Mouse (Mus musculus): Measurements from ENCODE around the gene Ldlrad1. TPM values are rescaled to one million over a fixed set of nuclear protein-coding genes. Genes with fewer than 3 reads are reported as not detected.

Ldlrad1 gene
- polyA plus RNA-seq, 1 experiment, result not detected

DNA sequence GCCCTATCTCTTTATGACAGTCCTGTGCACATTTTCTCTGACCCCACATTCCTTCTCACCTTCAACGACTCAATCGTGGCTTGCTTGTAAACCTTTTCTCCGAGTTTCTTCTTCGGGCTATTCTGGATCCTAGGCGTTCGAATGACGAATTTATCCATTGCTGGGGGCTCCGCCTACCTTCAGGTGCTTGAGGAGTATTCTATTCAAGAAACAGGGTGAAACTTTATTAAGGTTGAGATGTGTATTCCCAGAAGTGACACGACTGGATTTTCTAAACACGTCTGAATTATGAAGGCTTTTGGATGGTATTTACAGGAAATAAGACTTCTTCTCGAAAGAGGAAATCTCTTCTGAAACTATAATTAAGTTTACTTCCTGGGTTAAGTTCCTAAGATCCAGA lies 31.5 kb upstream of the Ldlrad1 start:
- peaks cover 40% of the 10 kb centered on the region for H3K79me2 ChIP-seq (ENCODE audit: control insufficient read depth, insufficient read depth)
- TF ChIP-seq POLR2AphosphoS2 (IDR thresholded peaks at IDR 0.05; ENCODE audit: insufficient read length, low read depth), result no peak
- no peak for TF ChIP-seq USF1 (IDR thresholded peaks at IDR 0.05; ENCODE audit: low read depth)
- no peak for TF ChIP-seq CEBPB (IDR thresholded peaks at IDR 0.05; ENCODE audit: insufficient read depth, poor library complexity, severe bottlenecking)
- TF ChIP-seq MYOG (IDR thresholded peaks at IDR 0.05; ENCODE audit: control insufficient read depth in 1 of 3, insufficient read depth in 1 of 3, insufficient read length in 2 of 3, low read depth in 2 of 3), result no peak
- TF ChIP-seq MAX (IDR thresholded peaks at IDR 0.05; ENCODE audit: low read depth), result no peak
- no peak for TF ChIP-seq TCF3 (IDR thresholded peaks at IDR 0.05; ENCODE audit: insufficient read length, low read depth)
- no peak for TF ChIP-seq E2F4 (IDR thresholded peaks at IDR 0.05; ENCODE audit: insufficient read depth)
- no peak for TF ChIP-seq REST (IDR thresholded peaks at IDR 0.05; ENCODE audit: insufficient read depth, insufficient read length)
- TF ChIP-seq MYOD1 (IDR thresholded peaks at IDR 0.05; ENCODE audit: control insufficient read depth in 1 of 3, insufficient read length in 2 of 3, low read depth in 2 of 3), result no peak
- no peak for TF ChIP-seq POLR2A (IDR thresholded peaks at IDR 0.05; ENCODE audit: insufficient read length, low read depth)
- TF ChIP-seq SRF (IDR thresholded peaks at IDR 0.05; ENCODE audit: control insufficient read depth, insufficient read length, low read depth), result no peak
- TF ChIP-seq TCF12 (IDR thresholded peaks at IDR 0.05; ENCODE audit: insufficient read depth, poor library complexity, severe bottlenecking), result no peak
- peak overlapping the region; percentile 75 for H3ac ChIP-seq (ENCODE audit: control insufficient read depth, insufficient read length)

DNA sequence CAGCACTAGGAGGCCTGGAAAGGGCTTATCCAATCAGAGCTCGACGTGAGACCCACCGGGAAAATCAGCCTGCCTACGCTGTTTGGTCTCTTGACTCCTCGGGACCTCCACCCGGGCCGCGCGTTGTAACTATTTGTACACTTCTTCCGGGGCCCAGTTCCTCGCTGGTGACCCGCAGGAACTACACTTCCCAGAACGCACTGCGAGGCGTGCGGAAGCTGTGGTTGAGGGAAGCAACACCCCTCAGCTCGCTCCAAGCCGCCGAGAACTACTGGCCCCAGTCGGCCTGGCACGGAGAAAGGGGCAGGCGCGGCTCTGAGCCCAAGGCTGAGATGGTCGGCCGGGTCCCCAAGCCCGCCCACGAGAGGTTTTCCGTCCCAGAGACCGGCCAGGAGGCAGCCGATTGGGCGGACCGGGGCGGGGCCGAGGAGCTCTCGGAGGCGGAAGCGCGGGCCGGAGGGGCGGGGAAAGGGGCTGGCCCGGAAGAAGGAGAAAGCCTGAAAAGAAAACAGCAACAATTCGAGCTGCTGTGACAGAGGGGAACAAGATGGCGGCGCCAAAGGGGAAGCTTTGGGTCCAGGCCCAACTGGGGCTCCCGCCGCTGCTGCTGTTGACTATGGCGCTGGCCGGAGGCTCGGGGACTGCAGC lies 30.7 kb upstream of the Ldlrad1 start, which contains the start of gene Tmem59:
Gene Tmem59 (plus strand): TSS at position 218 of the 648 bp plus-strand sequence.
- peak within 1 kb of the TSS; percentile 75 for H3ac ChIP-seq (ENCODE audit: control insufficient read depth, insufficient read length)
- H3K27me3 ChIP-seq (ENCODE audit: control insufficient read depth, insufficient read depth, insufficient read length), result no peaks in the 10 kb centered on the region
- peak within 1 kb of the TSS; percentile 91 for H3K4me2 ChIP-seq (ENCODE audit: low read depth)

More for the DNA sequence above, 31.5 kb upstream of the Ldlrad1 start:
- Histone ChIP-seq H3K4me3 (peak overlapping the region; percentile 94), H3K4me2 (ENCODE audit: low read depth) (peak overlapping the region; percentile 91), H3K27me3 (ENCODE audit: control insufficient read depth, insufficient read depth, insufficient read length) (no peaks in the 10 kb centered on the region), H3K36me3 (ENCODE audit: control insufficient read depth, insufficient read depth) (peaks cover 16% of the 10 kb centered on the region)

DNA sequence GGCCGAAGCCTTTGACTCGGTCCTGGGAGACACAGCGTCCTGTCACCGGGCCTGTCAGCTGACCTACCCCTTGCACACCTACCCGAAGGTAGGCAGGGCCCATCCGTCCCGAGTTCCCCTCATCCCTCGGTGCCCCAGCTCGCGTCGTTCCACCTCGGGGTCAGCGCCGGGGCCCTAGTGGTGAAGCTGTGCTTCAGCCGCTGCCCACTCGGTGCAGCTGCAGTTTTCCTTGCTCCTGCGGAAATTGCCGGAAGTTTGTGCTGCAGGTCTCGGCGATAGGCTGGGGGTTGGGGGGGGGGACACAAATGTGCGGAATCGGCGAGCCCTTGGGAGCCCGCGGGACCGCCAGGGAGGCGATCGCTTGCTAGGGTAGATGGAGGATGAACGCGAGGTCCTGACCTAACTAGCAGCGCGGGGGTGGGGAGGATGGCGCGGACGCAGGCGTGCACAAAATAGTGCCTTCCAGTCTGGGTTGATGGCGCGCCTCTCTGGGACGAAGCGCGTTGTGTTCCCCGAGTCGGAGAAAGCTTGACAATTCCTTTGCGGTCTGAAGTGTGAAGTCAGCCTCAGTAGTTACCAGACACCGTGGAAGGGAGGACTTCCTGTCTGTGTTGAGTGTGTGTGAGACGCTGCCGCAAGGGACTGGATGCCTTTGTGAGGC lies 30.0 kb upstream of the Ldlrad1 start, which contains the start of gene Tceanc2:
Gene Tceanc2 (minus strand): TSS at position 287 of the 661 bp plus-strand sequence.
- TF ChIP-seq USF1 (IDR thresholded peaks at IDR 0.05; ENCODE audit: low read depth) (no peak), POLR2A (IDR thresholded peaks at IDR 0.05; ENCODE audit: insufficient read length, low read depth) (peak; percentile 45), MYOG (IDR thresholded peaks at IDR 0.05; ENCODE audit: control insufficient read depth in 1 of 3, insufficient read depth in 1 of 3, insufficient read length in 2 of 3, low read depth in 2 of 3) (peak in 1 of 3 experiments; percentile 1)
- H3K36me3 ChIP-seq (ENCODE audit: control insufficient read depth, insufficient read depth), result peaks cover 14% of the 10 kb centered on the region
- H3K4me3 ChIP-seq, result peak within 1 kb of the TSS; percentile 94
- H3K27me3 ChIP-seq (ENCODE audit: control insufficient read depth, insufficient read depth, insufficient read length), result no peaks in the 10 kb centered on the region
- H3K4me2 ChIP-seq (ENCODE audit: low read depth), result peak within 1 kb of the TSS; percentile 91
- peaks cover 55% of the 10 kb centered on the region for H3K79me2 ChIP-seq (ENCODE audit: control insufficient read depth, insufficient read depth)
- H3ac ChIP-seq (ENCODE audit: control insufficient read depth, insufficient read length), result peak within 1 kb of the TSS; percentile 75

More for the DNA sequence above, 30.7 kb upstream of the Ldlrad1 start, which contains the start of gene Tmem59:
- Histone ChIP-seq H3K4me3 (peak within 1 kb of the TSS; percentile 94), H3K79me2 (ENCODE audit: control insufficient read depth, insufficient read depth) (peaks cover 48% of the 10 kb centered on the region), H3K36me3 (ENCODE audit: control insufficient read depth, insufficient read depth) (peaks cover 16% of the 10 kb centered on the region)
- peak; percentile 44 for TF ChIP-seq POLR2AphosphoS2 (IDR thresholded peaks at IDR 0.05; ENCODE audit: insufficient read length, low read depth)
- peak; percentile 26 for TF ChIP-seq SRF (IDR thresholded peaks at IDR 0.05; ENCODE audit: control insufficient read depth, insufficient read length, low read depth)
- peak; percentile 52 for TF ChIP-seq POLR2A (IDR thresholded peaks at IDR 0.05; ENCODE audit: insufficient read length, low read depth)
- no peak for TF ChIP-seq TCF3 (IDR thresholded peaks at IDR 0.05; ENCODE audit: insufficient read length, low read depth)
- TF ChIP-seq MYOG (IDR thresholded peaks at IDR 0.05; ENCODE audit: control insufficient read depth in 1 of 3, insufficient read depth in 1 of 3, insufficient read length in 2 of 3, low read depth in 2 of 3), result no peak
- TF ChIP-seq MAX (IDR thresholded peaks at IDR 0.05; ENCODE audit: low read depth), result no peak

DNA sequence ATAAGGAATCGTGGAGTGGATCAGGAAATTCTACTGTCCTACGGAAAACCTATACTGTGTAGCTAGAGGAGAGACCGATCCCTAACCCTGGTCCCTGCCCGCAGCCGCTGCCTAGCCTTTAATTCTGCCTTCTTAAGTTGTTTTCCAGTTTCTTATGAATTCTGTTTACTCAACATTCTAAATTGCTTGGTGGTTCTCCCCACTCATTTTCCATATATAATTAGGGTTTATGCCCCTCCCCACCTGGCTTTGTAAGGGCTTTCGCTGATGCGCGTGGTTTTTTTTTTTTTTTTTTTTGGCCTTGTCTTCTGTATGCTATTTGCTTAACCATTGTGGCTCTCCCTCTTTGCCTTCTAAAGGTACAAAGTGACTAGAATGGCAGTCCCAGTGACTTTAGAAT lies 29.4 kb upstream of the Ldlrad1 start:
- Histone ChIP-seq H3K4me3 (peak overlapping the region; percentile 94), H3K4me2 (ENCODE audit: low read depth) (peak overlapping the region; percentile 76), H3ac (ENCODE audit: control insufficient read depth, insufficient read length) (peak overlapping the region; percentile 75), H3K27me3 (ENCODE audit: control insufficient read depth, insufficient read depth, insufficient read length) (no peaks in the 10 kb centered on the region), H3K36me3 (ENCODE audit: control insufficient read depth, insufficient read depth) (peaks cover 8% of the 10 kb centered on the region), H3K79me2 (ENCODE audit: control insufficient read depth, insufficient read depth) (peaks cover 61% of the 10 kb centered on the region)
- no peak for TF ChIP-seq POLR2AphosphoS2 (IDR thresholded peaks at IDR 0.05; ENCODE audit: insufficient read length, low read depth)
- TF ChIP-seq USF1 (IDR thresholded peaks at IDR 0.05; ENCODE audit: low read depth), result no peak
- TF ChIP-seq SRF (IDR thresholded peaks at IDR 0.05; ENCODE audit: control insufficient read depth, insufficient read length, low read depth), result no peak

DNA sequence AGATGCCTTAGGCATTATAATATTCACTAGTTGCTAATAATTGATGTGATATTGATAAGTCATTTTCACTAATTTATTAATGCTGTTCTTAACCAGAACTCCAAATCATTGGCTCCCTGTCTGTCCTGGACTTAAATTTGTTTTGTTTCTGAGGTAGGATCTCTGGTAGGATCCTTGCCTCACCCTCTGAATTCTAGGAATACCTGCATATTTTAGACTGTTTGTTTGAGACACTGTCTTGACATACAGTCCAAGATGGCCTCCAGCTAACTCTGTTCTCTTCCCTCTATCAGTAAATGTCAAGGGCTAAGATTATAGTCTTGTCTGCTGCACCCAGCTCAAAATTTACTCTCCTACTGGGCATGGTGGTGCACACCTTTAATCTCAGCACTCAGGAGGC lies 28.2 kb upstream of the Ldlrad1 start:
- no peak overlapping the region for H3K4me3 ChIP-seq
- no peak overlapping the region for H3ac ChIP-seq (ENCODE audit: control insufficient read depth, insufficient read length)
- H3K27me3 ChIP-seq (ENCODE audit: control insufficient read depth, insufficient read depth, insufficient read length), result no peaks in the 10 kb centered on the region
- peak overlapping the region; percentile 76 for H3K4me2 ChIP-seq (ENCODE audit: low read depth)
- H3K36me3 ChIP-seq (ENCODE audit: control insufficient read depth, insufficient read depth), result no peaks in the 10 kb centered on the region
- H3K79me2 ChIP-seq (ENCODE audit: control insufficient read depth, insufficient read depth), result peaks cover 69% of the 10 kb centered on the region
- no peak for TF ChIP-seq MYOG (IDR thresholded peaks at IDR 0.05; ENCODE audit: control insufficient read depth in 1 of 3, insufficient read depth in 1 of 3, insufficient read length in 2 of 3, low read depth in 2 of 3)
- TF ChIP-seq E2F4 (IDR thresholded peaks at IDR 0.05; ENCODE audit: insufficient read depth), result no peak
- TF ChIP-seq POLR2A (IDR thresholded peaks at IDR 0.05; ENCODE audit: insufficient read length, low read depth), result no peak
- no peak for TF ChIP-seq CEBPB (IDR thresholded peaks at IDR 0.05; ENCODE audit: insufficient read depth, poor library complexity, severe bottlenecking)
- no peak for TF ChIP-seq MYOD1 (IDR thresholded peaks at IDR 0.05; ENCODE audit: control insufficient read depth in 1 of 3, insufficient read length in 2 of 3, low read depth in 2 of 3)
- TF ChIP-seq TCF3 (IDR thresholded peaks at IDR 0.05; ENCODE audit: insufficient read length, low read depth), result no peak
- no peak for TF ChIP-seq USF1 (IDR thresholded peaks at IDR 0.05; ENCODE audit: low read depth)
- TF ChIP-seq MAX (IDR thresholded peaks at IDR 0.05; ENCODE audit: low read depth), result no peak
- TF ChIP-seq TCF12 (IDR thresholded peaks at IDR 0.05; ENCODE audit: insufficient read depth, poor library complexity, severe bottlenecking), result no peak
- no peak for TF ChIP-seq SRF (IDR thresholded peaks at IDR 0.05; ENCODE audit: control insufficient read depth, insufficient read length, low read depth)
- TF ChIP-seq POLR2AphosphoS2 (IDR thresholded peaks at IDR 0.05; ENCODE audit: insufficient read length, low read depth), result no peak
- TF ChIP-seq REST (IDR thresholded peaks at IDR 0.05; ENCODE audit: insufficient read depth, insufficient read length), result no peak

All from myocyte (in vitro differentiated cells).